In genomic region chr3:116424973-116425284, GRCm38 (mm10) we compare ENCODE assay signal across 8 mouse cellular contexts. TPM values are rescaled to one million over a fixed set of nuclear protein-coding genes. Genes with fewer than 3 reads are reported as not detected.
DNase-seq lines count a peak whose midpoint lies in the region; ATAC-seq lines count a peak whose summit lies in the region.

No protein-coding gene starts in this region.

- DNase-seq in Muller cell, postnatal 12 days (ENCODE audit: inconsistent ontology term) = peak; percentile 81
- DNase-seq in cerebellum, adult 9-10 months = peak; percentile 79
- DNase-seq in frontal cortex, adult 2 months (ENCODE audit: extremely low spot score in 1 of 2, low spot score in 1 of 2) = peak; percentile 39 to 83
- DNase-seq in hindbrain, embryonic 11.5 days (ENCODE audit: low spot score) = peak; percentile 90
- DNase-seq in layer of hippocampus, postnatal 10 days (ENCODE audit: low spot score in 2 of 2) = peak; percentile 72 to 78
- peak; percentile 93 for DNase-seq in lung, postnatal 10 days
- peak; percentile 78 for DNase-seq in ovary, postnatal 36 days (ENCODE audit: low spot score)
- DNase-seq in thymus, postnatal 25 days = peak; percentile 85

- peak overlapping the region; percentile 65 for H3K9ac ChIP-seq in hindbrain, embryonic 11.5 days (ENCODE audit: low read depth, low read length)

- WGBS in hindbrain, embryonic 11.5 days = 0% methylated on average over 11 of the region's 11 CpGs

- peak overlapping the region; percentile 90 for H3K27ac ChIP-seq in hindbrain, embryonic 11.5 days (ENCODE audit: low read depth, low read length)

- H3K9me3 ChIP-seq in hindbrain, embryonic 11.5 days (ENCODE audit: control insufficient read depth, low read length) = no peaks in the 10 kb centered on the region

- H3K36me3 ChIP-seq in hindbrain, embryonic 11.5 days (ENCODE audit: control insufficient read depth, insufficient read depth, low read length) = no peaks in the 10 kb centered on the region

- no peaks in the 10 kb centered on the region; the same call in 1 of the 2 replicates for H3K4me1 ChIP-seq in hindbrain, embryonic 11.5 days (replicated peaks; ENCODE audit: control insufficient read depth, insufficient read depth, low read length)

- no peaks in the 10 kb centered on the region for H3K27me3 ChIP-seq in hindbrain, embryonic 11.5 days (ENCODE audit: control insufficient read depth, insufficient read depth, low read length)

- H3K4me3 ChIP-seq in hindbrain, embryonic 11.5 days (ENCODE audit: low read depth, low read length) = peak overlapping the region; percentile 82

- H3K4me2 ChIP-seq in hindbrain, embryonic 11.5 days (replicated peaks; ENCODE audit: low read depth, low read length) = peak overlapping the region; percentile 90

- peak; percentile 57 for ATAC-seq in hindbrain, embryonic 11.5 days (ENCODE audit: low FRiP score)

RNA-seq across cellular contexts. Expression of gene Cdc14a, which starts 1.1 kb away (rescaled TPM):
- polyA plus RNA-seq in frontal cortex, adult 2 months (2012; rRNA removed) = 2.8 and 3.0 TPM in 2 replicates
- polyA plus RNA-seq in hindbrain, embryonic 11.5 days (2014; fragmentation: Nextera tagmentation; extraction: Ambion mirVana) = 14.1 and 17.2 TPM in 2 replicates
- total RNA-seq in layer of hippocampus, postnatal 10 days (2021) = 1 to 10 TPM; 5.2 to 7.6 TPM

Comparison
In these comparisons a context has a peak if more than half of its experiments do, and no peak if none do; other contexts are left out.
1. Peak in every context shown above with its lines: DNase-seq, ATAC-seq, H3K4me3 ChIP-seq and H3K27ac ChIP-seq.